Mouse (Mus musculus) small intestine, adult 2 months (tissue): ENCODE data around the gene Anapc2.

Experiments used
- CTCF ChIP-seq: fragments of 200-500 bp; IDR thresholded peaks from 2 replicates; pipeline ENCODE4 v1.5.1; 2012; ENCODE audit warnings: low read depth, mild to moderate bottlenecking, control low read depth, inconsistent platforms, low read length, moderate library complexity, mixed read lengths; ENCODE audit not compliant: insufficient replicate concordance, insufficient read length; ENCODE audit errors: extremely low read depth
- POLR2A ChIP-seq: fragments of 200-500 bp; IDR thresholded peaks from 2 replicates; pipeline ENCODE4 v1.6.1; 2012; ENCODE audit warnings: low read depth, mild to moderate bottlenecking, control low read depth, inconsistent platforms, low read length, moderate library complexity

GRCm38 (mm10) chr2:25318971-25319773 lies 46.9 kb downstream of the Anapc2 start, which contains the start of gene Grin1:
- no peak for TF ChIP-seq CTCF
- no peak for TF ChIP-seq POLR2A
